Mouse (Mus musculus) neural tube, embryonic 14.5 days (tissue): ENCODE measurements around the gene Neb. TPM values are rescaled to one million over a fixed set of nuclear protein-coding genes. Genes with fewer than 3 reads are reported as not detected.
A peak's percentile ranks its signal among the peaks of the same experiment; 100 is the strongest.

Experiments used
- ATAC-seq: fragments of 200-750 bp; cut with Nextera tagmentation; 2 replicates; pipeline ENCODE4 v1.8.0; 2017; ENCODE audit warnings: low read depth, mild to moderate bottlenecking, moderate TSS enrichment, moderate library complexity
- H3K27ac ChIP-seq: fragments of 300-500 bp; sonication (generic); 2 replicates; pipeline ENCODE4 v1.5.1; 2014; ENCODE audit warnings: low read depth, mild to moderate bottlenecking, control low read depth, low read length, moderate library complexity, mixed read lengths
- H3K27me3 ChIP-seq: fragments of 300-500 bp; sonication (generic); 2 replicates; pipeline ENCODE4 v1.6.1; 2014; ENCODE audit warnings: low read length; ENCODE audit not compliant: control insufficient read depth, insufficient read depth
- H3K36me3 ChIP-seq: fragments of 300-500 bp; sonication (generic); 2 replicates; pipeline ENCODE4 v1.6.1; 2014; ENCODE audit warnings: low read length, mixed read lengths; ENCODE audit not compliant: control insufficient read depth, insufficient read depth
- H3K4me1 ChIP-seq: fragments of 300-500 bp; sonication (generic); 2 replicates; pipeline ENCODE4 v1.6.1; 2014; ENCODE audit warnings: low read length; ENCODE audit not compliant: control insufficient read depth, insufficient read depth
- H3K4me2 ChIP-seq: fragments of 300-500 bp; sonication (generic); 2 replicates; pipeline ENCODE4 v1.6.1; 2014; ENCODE audit warnings: mild to moderate bottlenecking, low read depth, low read length, control low read depth
- H3K4me3 ChIP-seq: fragments of 300-500 bp; sonication (generic); 2 replicates; pipeline ENCODE4 v1.5.1; 2014; ENCODE audit warnings: low read depth, low read length, control low read depth, mixed read lengths
- H3K9ac ChIP-seq: fragments of 300-500 bp; sonication (generic); replicated peaks from 2 replicates; pipeline ENCODE4 v1.6.1; 2014; ENCODE audit warnings: low read depth, mild to moderate bottlenecking, control low read depth, low read length, mixed read lengths
- H3K9me3 ChIP-seq: fragments of 300-500 bp; sonication (generic); 2 replicates; pipeline ENCODE4 v1.6.1; 2016; ENCODE audit warnings: low read length; ENCODE audit not compliant: control insufficient read depth
- WGBS: fragments of 180-500 bp; shearing (Covaris S2); extraction: QIAGEN DNeasy Blood & Tissue Kit; methylation state at CpG from one replicate; pipeline ENCODE4 v1.1.7; 2014; 5-methylcytosine and 5-hydroxymethylcytosine counted together
- polyA plus RNA-seq: library from polyadenylated mRNA; unstranded; fragments of >200 nt; fragmentation: Nextera tagmentation; extraction: Ambion mirVana; gene quantifications from 2 replicates; pipeline ENCODE4 v1.2.1, GENCODE M21; 2014

Gene Neb
- polyA plus RNA-seq, result 1.0 and 1.9 TPM in 2 replicates

DNA sequence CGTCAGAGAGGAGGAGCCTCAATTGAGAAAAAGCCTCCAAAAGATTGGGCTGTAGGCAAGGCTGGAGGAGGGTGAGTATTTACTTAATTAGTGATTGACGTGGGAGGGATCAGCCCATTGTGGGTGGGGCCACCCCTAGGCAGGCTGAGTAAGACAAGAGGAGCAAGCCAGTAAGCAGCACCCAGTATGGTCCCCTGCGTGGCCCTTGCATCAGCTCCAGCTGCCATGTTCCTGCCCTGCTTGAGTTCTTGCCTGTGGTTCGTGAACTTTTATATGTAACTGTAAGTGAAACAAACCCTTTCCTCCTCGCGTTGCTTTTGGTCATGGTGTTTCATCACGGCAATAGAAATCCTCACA lies at the start of gene Neb:
Gene Neb (minus strand): TSS at position 27 of the 357 bp plus-strand sequence.
- H3K9ac ChIP-seq, result no peak within 1 kb of the TSS
- no peak for ATAC-seq
- no peak within 1 kb of the TSS for H3K4me2 ChIP-seq
- H3K9me3 ChIP-seq, result no peaks in the 10 kb centered on the region
- no peaks in the 10 kb centered on the region for H3K27me3 ChIP-seq
- 65% methylated on average over 7 of the region's 7 CpGs for WGBS
- H3K4me3 ChIP-seq, result no peak within 1 kb of the TSS
- no peak within 1 kb of the TSS for H3K27ac ChIP-seq
- no peaks in the 10 kb centered on the region for H3K36me3 ChIP-seq
- no peaks in the 10 kb centered on the region for H3K4me1 ChIP-seq

DNA sequence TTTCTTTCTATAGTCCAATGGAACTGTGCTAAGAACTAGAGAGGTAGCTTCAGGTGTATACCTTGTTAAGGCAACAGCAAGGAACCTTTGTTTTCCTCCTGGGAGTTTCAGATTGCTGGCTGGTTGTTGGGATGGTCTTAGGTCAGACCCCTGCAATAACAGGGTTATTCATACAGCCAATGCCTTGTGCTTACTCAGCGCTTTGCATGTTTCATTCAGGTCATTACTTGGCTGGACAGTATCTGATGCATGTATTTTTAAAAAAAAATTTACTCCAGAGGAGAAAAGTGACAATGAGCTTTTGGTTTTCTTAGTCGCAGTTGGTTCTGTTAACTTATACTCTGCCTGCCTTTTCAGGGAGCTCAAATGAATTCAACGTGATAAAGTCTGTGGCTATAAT lies 49.1 kb upstream of the Neb start:
- 85% methylated on average over 3 of the region's 3 CpGs for WGBS
- Histone ChIP-seq H3K9ac (no peak overlapping the region), H3K27me3 (no peaks in the 10 kb centered on the region), H3K36me3 (no peaks in the 10 kb centered on the region), H3K4me1 (peaks cover 6% of the 10 kb centered on the region; the same call in 1 of the 2 replicates), H3K4me2 (no peak overlapping the region), H3K4me3 (no peak overlapping the region), H3K9me3 (no peaks in the 10 kb centered on the region), H3K27ac (no peak overlapping the region)
- no peak for ATAC-seq

DNA sequence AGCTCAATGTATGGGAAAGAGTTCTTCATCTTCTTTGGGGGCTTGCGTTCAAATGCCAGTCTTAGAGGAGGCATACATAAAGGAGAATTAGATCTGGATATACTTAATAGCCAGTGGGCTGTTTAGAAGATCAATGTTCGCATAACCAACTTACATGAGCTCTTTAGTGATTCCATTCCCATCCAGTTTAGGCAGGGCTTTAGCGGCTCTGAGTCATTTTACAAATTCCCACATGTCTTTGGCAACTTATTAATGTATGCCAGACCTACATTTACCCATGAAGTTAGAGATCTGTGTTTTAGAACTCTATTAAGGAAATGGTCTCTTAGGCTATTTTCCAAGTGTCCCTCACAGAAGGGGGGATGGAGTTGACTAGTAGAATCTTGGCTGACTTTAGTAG lies 47.8 kb upstream of the Neb start:
- Histone ChIP-seq H3K4me3 (no peak overlapping the region), H3K27ac (no peak overlapping the region), H3K9ac (no peak overlapping the region), H3K4me1 (peaks cover 8% of the 10 kb centered on the region; the same call in 1 of the 2 replicates), H3K4me2 (no peak overlapping the region), H3K27me3 (no peaks in the 10 kb centered on the region), H3K36me3 (no peaks in the 10 kb centered on the region), H3K9me3 (no peaks in the 10 kb centered on the region)
- 93% methylated on average over 3 of the region's 3 CpGs for WGBS
- ATAC-seq, result no peak

DNA sequence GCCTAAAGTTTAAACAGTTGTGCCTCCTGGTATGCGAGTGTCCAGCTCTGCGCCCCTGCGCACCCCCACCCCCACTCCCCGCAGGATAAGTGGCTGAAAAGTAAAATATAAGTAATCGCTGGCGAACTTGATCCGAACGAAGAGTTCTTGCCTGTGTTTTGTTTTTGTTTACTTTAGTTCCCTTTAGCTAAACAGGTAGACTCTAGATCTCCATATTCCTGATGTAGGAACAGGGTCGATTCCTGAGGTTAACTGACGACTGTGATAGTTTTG lies 47.2 kb upstream of the Neb start:
- WGBS, result 41% methylated on average over 10 of the region's 10 CpGs
- Histone ChIP-seq H3K36me3 (no peaks in the 10 kb centered on the region), H3K27me3 (no peaks in the 10 kb centered on the region), H3K4me2 (peak overlapping the region; percentile 53), H3K27ac (no peak overlapping the region), H3K4me1 (peaks cover 9% of the 10 kb centered on the region; the same call in 1 of the 2 replicates), H3K4me3 (peak overlapping the region; percentile 94), H3K9ac (peak overlapping the region; percentile 93; the same call in 1 of the 2 replicates), H3K9me3 (no peaks in the 10 kb centered on the region)
- peak; percentile 4; the same call in 1 of the 2 replicates for ATAC-seq

DNA sequence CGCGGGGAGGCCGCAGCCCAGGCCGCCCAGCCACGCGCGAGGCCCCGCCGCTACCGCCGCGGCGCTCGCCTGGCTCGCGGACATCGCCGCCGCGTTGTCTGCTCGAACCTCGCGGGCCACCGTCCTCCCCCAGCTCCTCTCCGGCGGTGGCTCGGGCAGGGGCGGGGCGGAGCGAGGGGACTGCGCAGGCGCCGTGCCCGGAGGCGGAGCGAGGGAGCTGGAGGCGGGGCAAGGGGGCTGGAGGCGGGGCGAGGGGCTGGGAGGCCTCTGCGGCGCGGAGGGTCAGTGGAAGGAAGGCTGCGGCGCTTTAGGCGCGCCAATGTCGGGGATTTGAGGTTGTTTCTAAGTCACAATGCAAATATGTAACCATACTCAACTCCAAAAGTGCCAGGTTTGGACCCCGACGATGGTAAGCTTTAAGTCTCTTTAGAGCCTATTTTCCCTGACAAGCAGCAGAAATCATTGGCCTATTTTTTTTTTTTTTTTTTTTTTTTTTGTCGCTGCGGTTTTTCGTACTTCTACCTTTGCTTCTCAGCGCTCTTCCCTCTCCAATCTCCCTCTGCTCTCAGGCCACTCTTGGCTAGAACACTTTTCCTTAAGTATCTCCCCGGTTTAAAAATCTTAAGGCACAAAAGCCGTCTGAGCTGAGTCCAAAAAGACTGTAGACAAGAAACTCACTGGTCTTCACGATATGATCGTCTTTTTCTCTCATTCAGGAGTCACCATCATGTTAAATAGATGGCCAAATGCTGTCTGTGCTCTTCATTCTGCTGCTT lies 46.7 kb upstream of the Neb start, which contains the start of gene Arl5a:
Gene Arl5a (minus strand): TSS at position 155 of the 776 bp plus-strand sequence.
- ATAC-seq, result peak; percentile 94
- peak within 1 kb of the TSS; percentile 64 for H3K4me2 ChIP-seq
- H3K36me3 ChIP-seq, result no peaks in the 10 kb centered on the region
- under 1% methylated on average over 46 of the region's 57 CpGs for WGBS
- H3K27ac ChIP-seq, result peak within 1 kb of the TSS; percentile 87
- peak within 1 kb of the TSS; percentile 93 for H3K9ac ChIP-seq
- H3K9me3 ChIP-seq, result no peaks in the 10 kb centered on the region
- H3K4me1 ChIP-seq, result peaks cover 9% of the 10 kb centered on the region; the same call in 1 of the 2 replicates
- H3K4me3 ChIP-seq, result peak within 1 kb of the TSS; percentile 94
- H3K27me3 ChIP-seq, result no peaks in the 10 kb centered on the region

DNA sequence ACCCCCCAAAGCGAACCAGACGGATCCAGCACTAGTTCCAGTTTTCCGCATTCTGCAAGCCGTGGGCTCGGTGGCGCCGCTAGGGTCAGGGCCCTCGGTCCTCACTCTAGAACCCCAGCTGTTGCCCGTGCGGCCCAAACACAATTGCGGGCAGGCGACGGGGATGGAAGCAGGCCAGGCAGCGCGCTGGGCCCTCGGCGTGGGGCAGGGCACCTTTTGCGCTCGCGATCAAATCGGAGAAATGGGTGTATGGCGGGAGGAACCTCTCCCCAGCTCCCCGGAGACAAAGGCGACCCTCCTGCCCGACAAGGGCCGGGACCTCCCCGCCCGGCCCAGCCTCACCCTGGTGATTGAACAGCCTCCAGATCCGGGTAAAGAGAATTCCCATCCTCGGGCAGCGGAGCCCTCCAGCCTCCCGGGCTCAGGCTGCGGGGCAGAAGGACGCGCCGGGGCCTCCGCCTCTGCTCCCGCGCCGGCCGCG lies 46.0 kb upstream of the Neb start:
- no peaks in the 10 kb centered on the region for H3K9me3 ChIP-seq
- peak overlapping the region; percentile 94 for H3K4me3 ChIP-seq
- peak overlapping the region; percentile 93 for H3K9ac ChIP-seq
- peak overlapping the region; percentile 64 for H3K4me2 ChIP-seq
- H3K36me3 ChIP-seq, result no peaks in the 10 kb centered on the region
- H3K4me1 ChIP-seq, result peaks cover 9% of the 10 kb centered on the region; the same call in 1 of the 2 replicates
- H3K27ac ChIP-seq, result peak overlapping the region; percentile 87
- no peaks in the 10 kb centered on the region for H3K27me3 ChIP-seq
- peak; percentile 88 for ATAC-seq
- WGBS, result under 1% methylated on average over 41 of the region's 42 CpGs

DNA sequence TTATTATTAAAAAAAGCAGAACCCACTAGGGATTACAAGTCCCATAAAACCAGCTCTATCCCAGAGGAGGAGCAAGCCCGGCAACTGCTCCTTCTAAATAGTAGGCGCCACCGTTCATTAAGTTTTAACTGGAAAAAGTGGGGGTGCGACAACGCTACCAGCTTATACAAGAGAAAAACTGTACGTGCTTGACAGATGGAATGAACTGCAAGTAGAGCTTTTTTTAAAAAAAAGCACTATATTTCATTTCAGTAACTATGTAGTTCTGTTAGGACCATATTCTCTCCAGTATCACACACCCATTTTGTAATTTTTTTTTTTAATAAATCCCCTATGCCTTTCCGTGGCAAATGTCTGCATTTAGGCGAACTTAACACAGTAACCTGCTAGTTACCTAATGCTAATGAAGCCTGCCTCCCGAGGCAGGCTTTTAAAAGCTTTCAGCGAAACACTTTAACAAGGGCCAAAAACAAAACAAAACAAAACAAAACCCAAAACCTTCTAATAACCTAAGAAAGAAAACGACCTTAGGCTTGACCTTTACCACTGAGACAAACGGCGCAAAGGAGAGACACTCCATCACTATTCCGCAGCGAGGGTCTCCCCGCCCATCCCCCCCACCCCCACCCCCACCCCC lies 45.5 kb upstream of the Neb start:
- H3K9me3 ChIP-seq, result no peaks in the 10 kb centered on the region
- H3K27ac ChIP-seq, result no peak overlapping the region
- no peaks in the 10 kb centered on the region for H3K27me3 ChIP-seq
- peak overlapping the region; percentile 64 for H3K4me2 ChIP-seq
- H3K4me3 ChIP-seq, result peak overlapping the region; percentile 94
- H3K9ac ChIP-seq, result peak overlapping the region; percentile 93
- H3K36me3 ChIP-seq, result no peaks in the 10 kb centered on the region
- 2% methylated on average over 16 of the region's 16 CpGs for WGBS
- ATAC-seq, result no peak
- H3K4me1 ChIP-seq, result peaks cover 9% of the 10 kb centered on the region; the same call in 1 of the 2 replicates

DNA sequence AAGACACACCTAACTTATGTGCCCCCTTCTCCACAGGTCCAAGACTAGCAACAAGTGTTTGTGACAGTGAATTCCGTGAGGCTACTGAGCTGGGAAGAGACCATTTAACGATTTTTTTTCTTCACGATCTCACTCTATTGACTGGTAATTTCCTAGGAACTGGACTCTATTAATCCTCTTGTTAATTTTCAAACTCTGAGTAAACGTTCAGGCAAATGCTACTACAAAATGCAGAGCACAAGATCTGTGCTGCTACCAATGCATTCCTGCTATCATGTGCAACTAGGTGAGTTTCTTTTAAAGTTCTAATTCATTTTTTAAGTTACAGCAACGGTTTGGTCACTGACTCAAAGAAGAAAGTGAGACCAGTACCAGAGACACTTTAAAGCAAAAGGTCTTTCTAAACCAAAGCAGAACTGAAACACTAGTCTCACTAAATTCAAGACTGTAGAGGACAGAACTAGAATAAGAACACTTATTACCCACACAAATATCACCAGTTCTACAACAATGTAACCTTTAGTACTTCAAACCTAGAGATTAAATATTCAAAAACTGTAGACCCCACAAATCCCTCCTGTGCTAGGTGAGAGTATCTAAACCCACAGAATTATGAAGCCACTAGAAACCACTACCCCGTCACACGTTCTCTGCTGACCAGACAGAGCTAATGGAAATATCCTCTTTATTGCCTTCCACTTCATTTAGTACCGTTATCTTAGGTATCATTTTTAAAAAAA lies 44.8 kb upstream of the Neb start:
- H3K36me3 ChIP-seq, result no peaks in the 10 kb centered on the region
- H3K9me3 ChIP-seq, result no peaks in the 10 kb centered on the region
- H3K4me2 ChIP-seq, result peak overlapping the region; percentile 64
- no peaks in the 10 kb centered on the region for H3K27me3 ChIP-seq
- H3K4me1 ChIP-seq, result peaks cover 9% of the 10 kb centered on the region; the same call in 1 of the 2 replicates
- no peak overlapping the region for H3K27ac ChIP-seq
- peak overlapping the region; percentile 94 for H3K4me3 ChIP-seq
- WGBS, result 49% methylated on average over 8 of the region's 8 CpGs
- no peak for ATAC-seq
- peak overlapping the region; percentile 93 for H3K9ac ChIP-seq
